Mouse (Mus musculus): ENCODE data around the gene Ggnbp2. TPM values are rescaled to one million over a fixed set of nuclear protein-coding genes. Genes with fewer than 3 reads are reported as not detected.

Gene Ggnbp2
- total RNA-seq (2023), result 148 and 178 TPM in 2 replicates

DNA sequence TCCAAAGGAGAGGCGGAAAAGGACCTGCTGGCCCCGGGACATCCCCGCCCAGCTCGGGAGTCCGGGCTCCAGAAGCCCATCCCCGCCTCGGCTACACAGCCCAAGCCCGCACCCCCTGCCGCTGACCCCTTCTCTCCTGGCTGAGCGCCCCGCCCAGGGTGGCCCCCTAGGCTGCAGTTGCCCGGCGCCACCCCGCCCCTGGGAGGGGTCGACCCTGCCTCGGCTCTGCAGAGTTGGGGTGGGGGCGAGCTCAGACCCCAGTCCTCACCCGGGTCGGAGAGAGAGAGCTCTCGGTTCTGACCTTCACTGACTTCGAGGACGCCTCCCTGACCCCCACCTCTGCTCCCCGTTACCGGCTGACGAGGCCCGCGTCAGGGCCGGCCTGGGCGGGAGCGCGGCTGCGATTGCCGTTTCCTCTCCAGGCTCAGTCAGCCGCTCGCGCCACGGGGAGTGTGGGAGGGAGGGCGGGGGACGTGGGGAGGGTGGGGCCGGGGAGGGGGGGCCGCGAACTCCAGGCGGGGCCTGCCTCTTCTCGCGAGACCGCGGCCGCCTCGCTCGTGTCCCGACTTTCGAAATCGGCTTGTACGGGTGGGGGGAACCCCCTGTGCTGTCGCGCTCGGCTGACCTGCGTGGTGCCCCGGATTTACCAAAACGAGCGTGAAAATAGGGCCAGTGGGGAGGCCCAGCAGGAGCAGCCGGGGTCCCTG lies at the start of gene Ggnbp2:
Ggnbp2 (minus strand) TSS at position 481 of the 707 bp plus-strand sequence.

GRCm38 (mm10) chr11:84916053-84916702 lies 45.6 kb upstream of the Ggnbp2 start, which contains the start of gene Znhit3:
Gene Znhit3 (minus strand): TSS chr11:84916366.

GRCm38 (mm10) chr11:84879772-84880464 lies 9.3 kb upstream of the Ggnbp2 start, which contains the start of the genes Myo19 and Pigw:
Gene Myo19 (plus strand): TSS chr11:84880148.
Gene Pigw (minus strand): TSS chr11:84880285.

DNA sequence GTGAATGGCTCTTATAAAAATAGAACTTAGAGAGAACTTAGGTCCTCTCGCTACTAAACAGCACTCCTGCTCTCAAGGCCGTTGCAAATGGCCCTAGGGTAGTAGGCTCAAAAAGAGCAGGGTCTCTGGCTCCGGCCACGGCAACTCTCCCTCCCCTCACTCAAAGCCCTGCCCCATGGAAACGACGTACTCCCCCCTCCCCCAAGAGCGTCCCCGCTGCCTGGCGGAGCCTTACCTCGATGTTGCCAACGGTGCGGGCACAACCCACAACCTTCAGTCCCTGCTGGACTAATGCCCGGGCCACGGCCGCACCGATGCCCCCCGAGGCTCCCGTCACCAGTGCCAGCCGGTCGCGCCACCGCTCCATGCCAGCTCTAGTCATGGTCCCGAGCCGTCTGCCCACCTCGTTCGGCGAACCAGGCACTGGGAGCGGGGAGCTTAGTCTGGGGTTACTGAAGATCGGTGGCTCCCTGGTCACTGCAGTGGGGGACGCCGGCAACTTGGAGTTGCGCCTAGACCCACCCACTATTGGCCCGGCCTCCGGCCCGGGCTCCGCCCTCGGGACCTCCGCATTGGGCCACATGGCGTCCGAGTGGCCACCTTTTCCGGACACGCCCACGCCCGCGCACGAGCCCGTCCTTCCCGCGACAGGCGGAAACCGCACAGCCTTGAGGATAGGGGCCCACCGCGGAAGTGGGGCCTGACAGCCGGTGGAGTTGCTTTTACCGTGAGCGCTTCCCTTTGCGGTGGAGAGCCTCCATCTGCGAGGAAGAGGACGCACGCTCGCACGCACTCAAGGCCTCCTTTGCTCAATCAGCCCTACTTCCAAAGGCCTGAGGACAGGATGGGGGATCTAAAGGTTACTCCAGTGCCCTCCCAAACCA lies 41.9 kb downstream of the Ggnbp2 start, which contains the start of gene Dhrs11:
Dhrs11 (minus strand) TSS at position 479 of the 884 bp plus-strand sequence.

GRCm38 (mm10) chr11:84818961-84819692 lies 51.5 kb downstream of the Ggnbp2 start, which contains the start of gene Mrm1:
Gene Mrm1 (minus strand): TSS chr11:84819515.

Other genes starting within 250 kb of the Ggnbp2 start
- gene Mrm1, start 51.3 kb downstream of the Ggnbp2 start, total RNA-seq (2023), result 3.2 and 5.7 TPM in 2 replicates
- 28.5 and 36.3 TPM in 2 replicates for gene Dhrs11, start 41.8 kb downstream of the Ggnbp2 start, total RNA-seq (2023)
- 1.6 and 1.8 TPM in 2 replicates for gene Myo19, start 9.3 kb upstream of the Ggnbp2 start, total RNA-seq (2023)
- gene Pigw, start 9.5 kb upstream of the Ggnbp2 start, total RNA-seq (2023), result 1.0 and 1.5 TPM in 2 replicates
- gene Znhit3, start 45.5 kb upstream of the Ggnbp2 start, total RNA-seq (2023), result 9.7 and 13.4 TPM in 2 replicates
- gene Car4, start 87.0 kb upstream of the Ggnbp2 start, total RNA-seq (2023), result not detected in 2 replicates

All from neutrophil, adult 65 days (primary cell).